Mouse (Mus musculus) midbrain, embryonic 12.5 days (tissue): ENCODE results near the gene Bcl2l2. TPM values are rescaled to one million over a fixed set of nuclear protein-coding genes. Genes with fewer than 3 reads are reported as not detected.

Source experiments
- ATAC-seq: fragments of 200-750 bp; cut with Nextera tagmentation; 2 replicates; pipeline ENCODE4 v1.8.0; 2017; ENCODE audit warnings: low read depth, moderate TSS enrichment, moderate library complexity; ENCODE audit not compliant: low FRiP score
- H3K27ac ChIP-seq: fragments of 300-500 bp; sonication (generic); replicated peaks from 2 replicates; pipeline ENCODE4 v1.5.1; 2016; ENCODE audit warnings: mild to moderate bottlenecking
- H3K27me3 ChIP-seq: fragments of 300-500 bp; sonication (generic); 2 replicates; pipeline ENCODE4 v1.6.1; 2016; ENCODE audit warnings: mild to moderate bottlenecking
- H3K36me3 ChIP-seq: fragments of 300-500 bp; sonication (generic); 2 replicates; pipeline ENCODE4 v1.6.1; 2016
- H3K4me1 ChIP-seq: fragments of 300-500 bp; sonication (generic); 2 replicates; pipeline ENCODE4 v1.6.1; 2016
- H3K4me2 ChIP-seq: fragments of 300-500 bp; sonication (generic); replicated peaks from 2 replicates; pipeline ENCODE4 v1.6.1; 2016; ENCODE audit warnings: mild to moderate bottlenecking, moderate library complexity
- H3K4me3 ChIP-seq: fragments of 300-500 bp; sonication (generic); 2 replicates; pipeline ENCODE4 v1.5.1; 2016; ENCODE audit warnings: mild to moderate bottlenecking
- H3K9ac ChIP-seq: fragments of 300-500 bp; sonication (generic); replicated peaks from 2 replicates; pipeline ENCODE4 v1.6.1; 2016; ENCODE audit warnings: mild to moderate bottlenecking, moderate library complexity
- H3K9me3 ChIP-seq: fragments of 300-500 bp; sonication (generic); 2 replicates; pipeline ENCODE4 v1.6.1; 2016; ENCODE audit warnings: mild to moderate bottlenecking
- WGBS: fragments of 180-500 bp; shearing (Covaris S2); methylation state at CpG from one replicate; pipeline ENCODE4 v1.1.7; 2016; 5-methylcytosine and 5-hydroxymethylcytosine counted together
- polyA plus RNA-seq: library from polyadenylated mRNA; unstranded; fragments of >200 nt; fragmentation: Nextera tagmentation; extraction: Ambion mirVana; gene quantifications from 2 replicates; pipeline ENCODE4 v1.2.1, GENCODE M21; 2016

Bcl2l2 gene
- polyA plus RNA-seq, 1 experiment from 2014 or later = 2.7 TPM

DNA sequence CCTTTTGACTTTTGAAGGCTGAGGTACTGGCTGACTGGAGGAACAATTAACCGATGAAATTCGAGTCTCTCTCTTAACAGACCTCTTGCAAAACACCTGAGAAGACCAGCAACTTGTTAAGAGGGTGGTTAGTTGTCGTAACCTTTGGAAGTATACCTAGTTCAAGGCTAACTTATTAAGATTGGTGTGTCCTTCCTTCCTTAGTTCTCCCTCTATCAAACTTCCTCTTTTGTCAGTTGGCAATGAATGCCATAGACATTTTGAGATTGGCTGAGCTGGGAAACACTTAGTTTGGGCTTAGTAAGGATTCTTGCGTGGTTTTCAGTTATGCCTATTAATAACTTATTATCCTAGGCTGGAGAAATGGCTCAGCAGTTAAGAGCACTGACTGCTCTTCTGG, 15.2 kb upstream of the Bcl2l2 start:
- no peaks in the 10 kb centered on the region; the same call in 1 of the 2 replicates for H3K27me3 ChIP-seq
- no peak overlapping the region for H3K4me3 ChIP-seq
- H3K9me3 ChIP-seq = no peaks in the 10 kb centered on the region
- H3K36me3 ChIP-seq = no peaks in the 10 kb centered on the region
- H3K27ac ChIP-seq = no peak overlapping the region
- peaks cover 7% of the 10 kb centered on the region for H3K4me1 ChIP-seq
- no peak overlapping the region for H3K9ac ChIP-seq
- H3K4me2 ChIP-seq = no peak overlapping the region
- 92% methylated on average over 4 of the region's 4 CpGs for WGBS
- ATAC-seq = no peak

DNA sequence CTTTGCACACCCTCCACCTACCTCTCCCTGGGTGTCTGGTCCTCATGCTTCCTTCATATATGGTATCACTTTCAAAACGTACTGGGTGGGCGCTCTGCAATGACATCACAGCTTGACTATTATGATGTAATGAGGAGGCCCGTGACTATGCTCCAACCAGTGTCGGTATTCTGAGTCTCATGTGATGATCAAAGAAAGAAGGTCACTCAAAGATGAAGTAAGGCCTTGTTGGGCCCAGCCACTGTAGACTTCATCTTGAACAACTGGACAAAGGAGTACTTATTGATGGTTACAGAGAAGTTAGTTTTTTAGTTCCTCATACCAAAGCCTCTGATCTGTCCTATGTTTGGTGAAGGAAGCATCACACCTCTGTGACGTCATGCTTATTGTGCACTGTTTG, 12.3 kb upstream of the Bcl2l2 start, which contains the start of gene Homez:
Homez (minus strand) TSS at position 101 of the 400 bp plus-strand sequence.
- no peak within 1 kb of the TSS for H3K4me2 ChIP-seq
- WGBS = 87% methylated on average over 5 of the region's 5 CpGs

GRCm38 (mm10) chr14:54874165-54874564, 9.0 kb upstream of the Bcl2l2 start:
- Histone ChIP-seq H3K27me3 (peaks cover 8% of the 10 kb centered on the region), H3K36me3 (no peaks in the 10 kb centered on the region), H3K4me2 (no peak overlapping the region), H3K9me3 (no peaks in the 10 kb centered on the region), H3K4me3 (no peak overlapping the region), H3K27ac (no peak overlapping the region), H3K4me1 (peaks cover 17% of the 10 kb centered on the region), H3K9ac (no peak overlapping the region)
- ATAC-seq = no peak
- 90% methylated on average over 3 of the region's 3 CpGs for WGBS

More for the DNA sequence above, 12.3 kb upstream of the Bcl2l2 start, which contains the start of gene Homez:
- no peaks in the 10 kb centered on the region for H3K27me3 ChIP-seq
- no peaks in the 10 kb centered on the region for H3K36me3 ChIP-seq
- peaks cover 7% of the 10 kb centered on the region for H3K4me1 ChIP-seq
- H3K9me3 ChIP-seq = no peaks in the 10 kb centered on the region
- no peak within 1 kb of the TSS for H3K4me3 ChIP-seq
- H3K27ac ChIP-seq = no peak within 1 kb of the TSS
- H3K9ac ChIP-seq = no peak within 1 kb of the TSS
- no peak for ATAC-seq

DNA sequence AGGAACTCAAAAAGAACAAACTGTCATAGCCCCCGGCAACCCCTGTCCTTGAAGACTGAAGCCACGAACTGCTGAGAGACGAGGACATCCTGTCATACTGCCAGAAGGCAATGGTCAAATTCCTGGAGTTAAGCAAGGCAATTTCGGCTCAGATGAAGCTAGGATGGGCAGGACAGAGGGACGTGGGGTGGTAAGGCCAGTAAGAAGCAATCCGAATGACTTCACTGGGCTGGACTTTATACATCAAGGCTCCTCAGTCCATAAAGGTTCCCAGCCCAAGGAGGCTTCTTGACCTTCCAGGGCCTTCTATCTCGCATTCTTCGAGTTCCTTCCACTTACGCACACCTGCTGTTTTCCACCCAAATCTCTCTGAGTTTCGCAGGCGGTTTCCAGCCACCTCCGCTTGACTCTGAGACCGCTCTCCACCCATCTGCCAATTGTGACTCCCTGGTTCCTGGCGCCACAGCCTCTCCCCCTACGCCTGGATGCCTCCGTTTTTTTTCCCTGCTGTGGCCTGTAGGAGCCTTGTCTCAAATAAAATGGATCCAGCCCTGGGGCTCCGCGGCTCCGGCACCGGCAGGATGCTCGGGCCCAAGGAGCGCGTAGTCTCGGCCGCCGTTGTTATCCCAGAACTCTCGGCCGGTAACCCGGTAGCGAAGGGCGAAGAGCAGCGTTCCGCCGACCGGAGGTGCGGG, 7.2 kb upstream of the Bcl2l2 start:
- WGBS = 4% methylated on average over 36 of the region's 36 CpGs
- peak; percentile 51 for ATAC-seq

DNA sequence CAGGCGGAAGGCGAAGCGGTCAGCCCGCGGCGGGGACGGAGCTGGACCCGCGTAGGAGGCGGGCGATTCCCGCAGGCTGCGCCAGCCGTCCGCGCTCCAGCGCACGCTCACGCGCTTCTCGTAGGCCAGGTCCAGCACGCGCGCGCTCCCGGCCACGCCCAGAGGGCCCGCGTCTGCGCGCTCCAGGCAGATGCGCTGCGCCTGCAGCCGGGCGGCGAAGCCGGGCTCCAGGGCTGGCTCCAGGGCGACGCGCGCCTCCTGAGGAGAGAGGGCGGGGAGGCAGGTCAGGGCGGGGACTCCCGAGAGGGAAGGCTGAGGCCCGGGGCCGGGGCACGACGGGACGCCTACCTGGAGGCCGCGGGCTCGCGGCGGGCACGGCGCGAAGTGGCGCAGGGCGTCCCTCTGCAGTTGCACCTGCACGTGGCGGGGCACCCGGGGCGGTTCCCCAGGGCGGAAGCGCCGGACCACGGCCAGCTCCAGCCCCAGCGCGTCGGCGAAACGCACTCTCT, 6.6 kb upstream of the Bcl2l2 start:
- peak overlapping the region; percentile 77 for H3K4me3 ChIP-seq
- H3K4me2 ChIP-seq = peak overlapping the region; percentile 99
- peaks cover 12% of the 10 kb centered on the region for H3K27me3 ChIP-seq
- peaks cover 17% of the 10 kb centered on the region for H3K4me1 ChIP-seq
- no peaks in the 10 kb centered on the region for H3K9me3 ChIP-seq
- no peaks in the 10 kb centered on the region for H3K36me3 ChIP-seq
- under 1% methylated on average over 50 of the region's 72 CpGs for WGBS
- peak overlapping the region; percentile 76 for H3K9ac ChIP-seq
- H3K27ac ChIP-seq = peak overlapping the region; percentile 90
- peak; percentile 90 for ATAC-seq

More for the DNA sequence above, 7.2 kb upstream of the Bcl2l2 start:
- peak overlapping the region; percentile 76 for H3K9ac ChIP-seq
- peaks cover 8% of the 10 kb centered on the region for H3K27me3 ChIP-seq
- H3K9me3 ChIP-seq = no peaks in the 10 kb centered on the region
- H3K4me2 ChIP-seq = peak overlapping the region; percentile 99
- peak overlapping the region; percentile 90 for H3K27ac ChIP-seq
- H3K36me3 ChIP-seq = no peaks in the 10 kb centered on the region
- peaks cover 17% of the 10 kb centered on the region for H3K4me1 ChIP-seq
- H3K4me3 ChIP-seq = peak overlapping the region; percentile 77

DNA sequence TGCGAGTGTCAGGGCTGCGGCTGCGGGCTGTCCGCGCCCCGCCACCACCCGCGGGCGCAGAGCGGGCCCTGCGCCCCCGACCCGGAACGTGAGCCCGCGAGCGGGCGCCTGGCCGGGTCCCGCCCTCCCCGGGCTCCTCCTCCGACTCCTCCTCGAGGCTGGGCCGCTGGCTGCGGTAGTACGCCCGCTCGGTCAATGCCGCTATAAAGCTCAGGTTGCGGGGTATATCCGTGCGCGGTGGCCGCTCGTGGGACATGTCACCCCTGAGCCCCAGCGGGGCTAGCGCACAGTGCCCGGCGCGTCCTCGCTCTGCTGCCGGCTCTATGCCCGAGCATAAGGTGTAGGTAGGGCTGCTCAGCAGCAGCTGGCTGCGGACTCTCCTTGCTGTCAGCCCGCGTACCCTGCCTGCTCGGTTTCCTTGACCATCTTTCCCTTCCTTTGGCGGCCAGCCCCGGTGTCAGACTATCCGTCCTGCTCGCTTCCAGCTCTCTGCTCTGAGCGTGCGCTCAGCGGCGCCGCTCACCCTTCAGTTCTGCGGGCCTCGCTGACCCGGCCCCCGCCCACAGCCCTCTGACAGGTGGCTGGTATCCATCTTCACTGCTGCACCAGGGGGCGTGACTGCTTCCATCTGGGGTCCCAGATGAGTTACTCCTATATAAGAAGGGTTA, 6.0 kb upstream of the Bcl2l2 start, which contains the start of gene Ppp1r3e:
Ppp1r3e (minus strand) TSS at position 503 of the 668 bp plus-strand sequence.
- peak; percentile 72 for ATAC-seq
- H3K4me1 ChIP-seq = peaks cover 17% of the 10 kb centered on the region
- peak within 1 kb of the TSS; percentile 76 for H3K9ac ChIP-seq
- H3K27me3 ChIP-seq = peaks cover 12% of the 10 kb centered on the region
- peak within 1 kb of the TSS; percentile 99 for H3K4me2 ChIP-seq
- H3K36me3 ChIP-seq = no peaks in the 10 kb centered on the region
- peak within 1 kb of the TSS; percentile 77 for H3K4me3 ChIP-seq
- peak within 1 kb of the TSS; percentile 90 for H3K27ac ChIP-seq
- H3K9me3 ChIP-seq = no peaks in the 10 kb centered on the region
- WGBS = under 1% methylated on average over 42 of the region's 61 CpGs

DNA sequence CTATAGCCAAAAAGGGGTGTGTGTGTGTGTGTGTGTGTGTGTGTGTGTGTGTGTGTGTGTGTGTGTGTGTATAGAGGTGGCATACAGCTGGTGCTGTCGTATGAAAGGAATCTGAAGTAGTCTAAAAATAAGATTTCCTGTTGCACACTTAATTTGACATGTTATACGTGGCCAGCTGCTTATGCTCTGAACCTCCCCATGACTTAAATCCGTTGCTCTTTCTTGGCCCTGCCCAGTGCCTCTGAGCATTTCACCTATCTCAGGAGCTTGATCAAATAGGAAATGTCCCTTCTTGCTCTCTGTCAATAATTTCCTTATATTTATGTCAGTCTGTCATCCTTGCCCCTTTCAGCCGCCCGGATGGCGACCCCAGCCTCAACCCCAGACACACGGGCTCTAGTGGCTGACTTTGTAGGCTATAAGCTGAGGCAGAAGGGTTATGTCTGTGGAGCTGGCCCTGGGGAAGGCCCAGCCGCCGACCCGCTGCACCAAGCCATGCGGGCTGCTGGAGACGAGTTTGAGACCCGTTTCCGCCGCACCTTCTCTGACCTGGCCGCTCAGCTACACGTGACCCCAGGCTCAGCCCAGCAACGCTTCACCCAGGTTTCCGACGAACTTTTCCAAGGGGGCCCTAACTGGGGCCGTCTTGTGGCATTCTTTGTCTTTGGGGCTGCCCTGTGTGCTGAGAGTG, 990 bp downstream of the Bcl2l2 start:
- 0 out of 2 replicates have a peak, but pooled peaks cover 4% of the 10 kb centered on the region for H3K27me3 ChIP-seq
- WGBS = 40% methylated on average over 21 of the region's 21 CpGs
- H3K9me3 ChIP-seq = no peaks in the 10 kb centered on the region
- H3K4me3 ChIP-seq = peak overlapping the region; percentile 66
- peak overlapping the region; percentile 90 for H3K27ac ChIP-seq
- H3K4me1 ChIP-seq = peaks cover 24% of the 10 kb centered on the region
- peak overlapping the region; percentile 80 for H3K9ac ChIP-seq
- peak overlapping the region; percentile 71 for H3K4me2 ChIP-seq
- ATAC-seq = no peak
- H3K36me3 ChIP-seq = peaks cover 11% of the 10 kb centered on the region; the same call in 1 of the 2 replicates

DNA sequence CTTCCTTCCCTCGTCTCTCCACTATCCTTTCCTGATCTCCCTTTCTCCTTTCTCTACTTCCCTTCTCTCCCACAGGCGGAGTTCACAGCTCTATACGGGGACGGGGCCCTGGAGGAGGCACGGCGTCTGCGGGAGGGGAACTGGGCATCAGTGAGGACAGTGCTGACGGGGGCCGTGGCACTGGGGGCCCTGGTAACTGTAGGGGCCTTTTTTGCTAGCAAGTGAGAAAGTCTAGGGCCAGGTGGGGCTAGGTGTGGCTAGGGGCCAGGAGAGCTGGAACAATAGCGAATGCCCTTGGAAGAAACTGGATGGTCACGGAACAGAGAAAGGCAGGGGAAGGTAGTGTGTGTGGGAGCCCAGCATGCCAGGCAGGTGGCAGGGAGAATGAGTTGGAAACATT, 2.1 kb downstream of the Bcl2l2 start:
- Histone ChIP-seq H3K9me3 (no peaks in the 10 kb centered on the region), H3K27me3 (0 out of 2 replicates have a peak, but pooled peaks cover 4% of the 10 kb centered on the region), H3K27ac (no peak overlapping the region), H3K9ac (no peak overlapping the region), H3K4me3 (no peak overlapping the region), H3K4me2 (peak overlapping the region; percentile 71; the same call in 1 of the 2 replicates), H3K36me3 (peaks cover 11% of the 10 kb centered on the region; the same call in 1 of the 2 replicates), H3K4me1 (peaks cover 24% of the 10 kb centered on the region)
- WGBS = 92% methylated on average over 11 of the region's 11 CpGs
- no peak for ATAC-seq

- H3K4me1 ChIP-seq = peaks cover 22% of the 10 kb centered on the region
- 0 out of 2 replicates have a peak within 1 kb of the TSS, but pooled peaks have one; percentile 35 for H3K9ac ChIP-seq
- H3K27ac ChIP-seq = peak within 1 kb of the TSS; percentile 79
- 91% methylated on average over 3 of the region's 3 CpGs for WGBS
- H3K36me3 ChIP-seq = peaks cover 19% of the 10 kb centered on the region
- H3K4me2 ChIP-seq = peak within 1 kb of the TSS; percentile 51
- H3K27me3 ChIP-seq = no peaks in the 10 kb centered on the region
- no peak for ATAC-seq
- H3K4me3 ChIP-seq = peak within 1 kb of the TSS; percentile 98
- H3K9me3 ChIP-seq = no peaks in the 10 kb centered on the region
Measured at GRCm38 (mm10) chr14:54892200-54892599, 9.0 kb downstream of the Bcl2l2 start, which contains the start of gene Pabpn1. TSS of gene Pabpn1 (plus strand) at chr14:54892500.

- H3K27me3 ChIP-seq = no peaks in the 10 kb centered on the region
- H3K9me3 ChIP-seq = no peaks in the 10 kb centered on the region
- peak; percentile 99 for ATAC-seq
- peak overlapping the region; percentile 100 for H3K9ac ChIP-seq
- H3K27ac ChIP-seq = peak overlapping the region; percentile 93
- peaks cover 22% of the 10 kb centered on the region for H3K4me1 ChIP-seq
- H3K4me2 ChIP-seq = peak overlapping the region; percentile 51
- H3K36me3 ChIP-seq = peaks cover 30% of the 10 kb centered on the region
- peak overlapping the region; percentile 98 for H3K4me3 ChIP-seq
- WGBS = under 1% methylated on average over 38 of the region's 38 CpGs
Measured at GRCm38 (mm10) chr14:54893651-54894181, 10.5 kb downstream of the Bcl2l2 start.
